Mouse (Mus musculus): Measurements from ENCODE around the gene Nucb1. TPM values are rescaled to one million over a fixed set of nuclear protein-coding genes. Genes with fewer than 3 reads are reported as not detected.

Gene Nucb1
- 209 and 229 TPM in 2 replicates for polyA plus RNA-seq (2015; fragmentation: Nextera tagmentation; extraction: Ambion mirVana)

DNA sequence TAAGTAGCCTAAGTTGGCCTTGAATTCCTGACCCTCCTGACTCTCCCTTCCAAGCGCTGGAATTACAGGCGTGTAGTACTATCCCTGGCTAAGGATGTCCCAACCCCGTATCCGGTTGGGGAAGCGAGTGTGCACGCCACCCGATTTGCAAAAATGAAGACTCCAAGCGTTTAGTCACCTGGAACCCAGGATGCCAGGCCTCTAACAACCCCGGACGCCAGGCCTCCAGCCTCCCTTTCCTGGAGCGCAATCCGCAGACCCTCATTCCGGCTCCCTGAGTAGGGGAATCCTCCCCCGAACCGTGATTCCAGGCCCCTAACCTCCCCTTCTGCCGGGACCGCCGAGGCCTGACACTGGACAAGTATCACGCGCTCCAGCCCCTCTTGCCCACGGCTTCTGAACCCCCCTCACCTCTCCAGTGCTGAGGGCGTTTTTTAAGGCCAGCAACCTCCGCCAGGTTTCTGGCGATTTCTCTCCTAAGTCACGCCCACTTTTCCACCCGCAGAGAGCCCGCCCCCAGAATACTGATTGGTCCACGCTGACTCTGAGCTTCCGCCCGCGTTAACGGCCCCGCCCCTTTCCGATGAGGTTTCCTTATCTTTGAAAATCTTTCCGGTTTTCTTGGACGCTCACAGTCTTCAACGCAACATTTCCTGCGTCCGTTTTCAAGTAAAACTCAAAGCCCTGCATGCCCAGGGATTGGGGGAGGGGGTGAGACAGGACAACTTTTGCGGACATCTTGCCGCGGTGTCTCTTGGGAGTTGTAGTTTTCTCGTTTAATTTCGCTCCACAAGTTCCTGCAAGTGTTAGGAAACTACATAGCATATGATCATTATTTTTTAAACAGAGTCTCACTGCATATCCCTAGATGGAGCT is at the start of gene Nucb1:
Gene Nucb1 (minus strand): TSS at position 495 of the 876 bp plus-strand sequence.
- peak within 1 kb of the TSS; percentile 85 for H3K9ac ChIP-seq
- H3K9me3 ChIP-seq = no peaks in the 10 kb centered on the region
- peaks cover 14% of the 10 kb centered on the region; the same call in 1 of the 2 replicates for H3K36me3 ChIP-seq
- peaks cover 24% of the 10 kb centered on the region for H3K4me1 ChIP-seq (replicated peaks)
- H3K4me2 ChIP-seq (replicated peaks) = peak within 1 kb of the TSS; percentile 98
- H3K27ac ChIP-seq = peak within 1 kb of the TSS; percentile 95
- peak; percentile 88 for ATAC-seq
- under 1% methylated on average over 44 of the region's 44 CpGs for WGBS
- H3K4me3 ChIP-seq (replicated peaks) = peak within 1 kb of the TSS; percentile 81
- H3K27me3 ChIP-seq (replicated peaks) = no peaks in the 10 kb centered on the region

DNA sequence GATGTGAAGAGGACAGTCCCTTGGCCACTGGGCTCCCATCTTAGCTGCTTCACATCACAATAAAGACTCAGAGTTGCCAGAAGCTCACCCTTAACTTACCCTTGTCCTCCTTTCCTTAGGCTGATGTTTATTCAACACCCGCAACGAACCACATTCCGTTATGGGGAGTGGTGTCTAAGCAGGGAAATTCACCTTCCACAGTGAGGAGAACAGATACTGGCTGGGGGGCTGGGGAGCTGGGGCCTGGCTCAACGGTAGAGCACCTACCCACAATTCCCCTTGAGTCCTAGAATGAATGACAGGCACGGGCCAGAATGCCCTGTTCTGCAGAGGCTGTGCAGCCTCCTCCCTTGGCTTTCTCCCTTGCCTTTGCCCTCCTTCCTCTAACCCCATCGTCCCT is 48.7 kb upstream of the Nucb1 start:
- no peak overlapping the region for H3K4me3 ChIP-seq (replicated peaks)
- no peaks in the 10 kb centered on the region for H3K9me3 ChIP-seq
- ATAC-seq = 0 out of 2 replicates have a peak, but pooled peaks have one; percentile 34
- WGBS = 29% methylated on average over 6 of the region's 6 CpGs
- no peak overlapping the region for H3K27ac ChIP-seq
- no peak overlapping the region for H3K9ac ChIP-seq
- H3K27me3 ChIP-seq (replicated peaks) = no peaks in the 10 kb centered on the region
- H3K4me1 ChIP-seq (replicated peaks) = peaks cover 10% of the 10 kb centered on the region
- no peak overlapping the region for H3K4me2 ChIP-seq (replicated peaks)
- no peaks in the 10 kb centered on the region for H3K36me3 ChIP-seq

DNA sequence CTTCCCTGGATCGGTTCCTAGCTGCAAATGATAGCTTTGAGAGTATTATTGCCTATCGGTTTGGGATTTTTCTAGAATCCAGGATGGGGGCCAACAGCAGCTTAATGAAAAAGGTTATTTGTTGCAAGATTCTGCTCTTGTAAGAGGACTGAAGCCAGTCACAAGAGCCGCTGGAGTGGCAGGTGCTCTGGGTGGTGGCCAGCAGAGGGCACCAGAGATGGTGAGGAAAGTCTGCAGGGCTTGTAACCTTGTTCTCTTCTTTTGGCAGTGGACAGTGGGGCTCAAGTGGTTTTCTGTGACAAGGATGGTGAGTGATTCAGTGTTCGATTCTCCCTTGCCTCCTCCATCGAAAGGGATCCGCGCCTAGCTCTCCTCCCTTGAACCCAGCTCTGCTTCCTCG is 45.6 kb upstream of the Nucb1 start:
- WGBS = 20% methylated on average over 8 of the region's 8 CpGs
- Histone ChIP-seq H3K4me3 (replicated peaks) (no peak overlapping the region), H3K27me3 (replicated peaks) (no peaks in the 10 kb centered on the region), H3K4me2 (replicated peaks) (no peak overlapping the region), H3K9me3 (no peaks in the 10 kb centered on the region), H3K9ac (no peak overlapping the region), H3K36me3 (no peaks in the 10 kb centered on the region), H3K4me1 (replicated peaks) (no peaks in the 10 kb centered on the region; the same call in 1 of the 2 replicates), H3K27ac (no peak overlapping the region)
- ATAC-seq = no peak

- Histone ChIP-seq H3K27me3 (replicated peaks) (no peaks in the 10 kb centered on the region), H3K9ac (no peak within 1 kb of the TSS), H3K36me3 (no peaks in the 10 kb centered on the region), H3K4me2 (replicated peaks) (no peak within 1 kb of the TSS), H3K4me3 (replicated peaks) (no peak within 1 kb of the TSS), H3K27ac (no peak within 1 kb of the TSS), H3K9me3 (no peaks in the 10 kb centered on the region), H3K4me1 (replicated peaks) (no peaks in the 10 kb centered on the region)
- ATAC-seq = no peak
- WGBS = 37% methylated on average over 8 of the region's 8 CpGs
These were observed 44.5 kb upstream of the Nucb1 start, which contains the start of gene Hsd17b14 for GRCm38 (mm10) chr7:45554744-45555143. TSS of gene Hsd17b14 (plus strand) at chr7:45554893.

DNA sequence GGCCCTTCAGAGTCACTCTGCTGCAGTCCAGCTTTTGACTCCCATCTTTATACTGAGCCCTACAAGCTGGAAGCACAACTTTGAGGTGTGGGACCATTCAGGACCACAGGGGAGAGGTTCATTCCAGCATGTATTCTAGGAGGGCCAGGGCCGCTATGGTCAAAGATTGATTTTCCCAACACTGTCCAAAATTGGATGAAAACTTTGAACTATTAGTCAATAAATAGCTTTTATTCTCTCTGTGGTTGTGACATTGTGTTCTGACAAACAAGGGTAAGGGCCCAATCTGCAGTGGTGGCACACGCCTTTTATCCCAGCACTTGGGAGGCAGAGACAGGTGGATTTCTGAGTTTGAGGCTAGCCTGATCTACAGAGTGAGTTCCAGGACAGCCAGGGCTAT is 43.8 kb upstream of the Nucb1 start:
- no peaks in the 10 kb centered on the region for H3K36me3 ChIP-seq
- H3K4me2 ChIP-seq (replicated peaks) = no peak overlapping the region
- H3K27ac ChIP-seq = no peak overlapping the region
- ATAC-seq = no peak
- no peaks in the 10 kb centered on the region for H3K9me3 ChIP-seq
- H3K4me1 ChIP-seq (replicated peaks) = no peaks in the 10 kb centered on the region
- no peak overlapping the region for H3K4me3 ChIP-seq (replicated peaks)
- H3K27me3 ChIP-seq (replicated peaks) = no peaks in the 10 kb centered on the region
- 94% methylated on average over 2 of the region's 2 CpGs for WGBS
- no peak overlapping the region for H3K9ac ChIP-seq

- ATAC-seq = no peak
- H3K36me3 ChIP-seq = no peaks in the 10 kb centered on the region
- H3K9ac ChIP-seq = no peak overlapping the region
- no peaks in the 10 kb centered on the region for H3K4me1 ChIP-seq (replicated peaks)
- 66% methylated on average over 8 of the region's 8 CpGs for WGBS
- no peak overlapping the region for H3K27ac ChIP-seq
- H3K4me2 ChIP-seq (replicated peaks) = no peak overlapping the region
- H3K4me3 ChIP-seq (replicated peaks) = no peak overlapping the region
- H3K9me3 ChIP-seq = no peaks in the 10 kb centered on the region
- H3K27me3 ChIP-seq (replicated peaks) = no peaks in the 10 kb centered on the region
These were observed 43.3 kb upstream of the Nucb1 start for GRCm38 (mm10) chr7:45553519-45553918.

- Histone ChIP-seq H3K4me3 (replicated peaks) (no peak overlapping the region), H3K4me2 (replicated peaks) (no peak overlapping the region), H3K27ac (no peak overlapping the region), H3K9ac (no peak overlapping the region), H3K27me3 (replicated peaks) (no peaks in the 10 kb centered on the region), H3K4me1 (replicated peaks) (no peaks in the 10 kb centered on the region), H3K36me3 (no peaks in the 10 kb centered on the region), H3K9me3 (no peaks in the 10 kb centered on the region)
- ATAC-seq = no peak
- 79% methylated on average over 8 of the region's 8 CpGs for WGBS
These were observed 41.3 kb upstream of the Nucb1 start for GRCm38 (mm10) chr7:45551512-45551883.

DNA sequence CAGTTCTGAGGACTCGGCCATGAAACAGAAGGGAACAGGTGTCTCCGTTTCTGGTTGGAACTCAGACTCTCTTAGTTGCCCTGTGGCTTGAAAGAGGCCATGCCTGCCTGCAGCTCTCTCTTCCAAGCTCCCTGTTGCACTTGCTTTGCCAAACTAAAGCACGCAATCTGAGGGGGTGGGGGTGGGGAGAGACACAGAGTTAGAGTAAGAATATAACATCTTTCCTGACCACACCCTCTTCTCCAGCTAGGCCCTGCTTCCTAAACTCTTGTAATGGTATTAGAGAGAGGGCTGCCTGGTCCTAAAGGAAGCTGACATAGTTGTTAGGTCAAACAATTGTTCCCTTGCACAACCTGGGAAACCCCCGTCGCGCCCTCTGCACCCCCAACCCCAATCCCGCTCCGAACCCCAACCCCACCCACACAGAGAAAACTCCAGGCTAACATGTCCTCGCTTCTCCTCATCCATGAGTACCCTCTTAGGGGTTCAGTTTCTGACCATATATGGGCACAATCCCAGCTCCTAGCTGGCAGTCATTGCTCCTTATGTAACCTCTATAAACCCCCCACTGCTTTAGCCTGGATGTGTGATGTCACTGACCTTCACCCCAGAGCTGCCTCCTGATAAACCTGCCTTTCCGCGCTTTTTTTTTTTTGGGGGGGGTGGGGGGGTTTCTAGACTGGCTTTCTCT is 40.8 kb upstream of the Nucb1 start:
- Histone ChIP-seq H3K4me3 (replicated peaks) (no peak overlapping the region), H3K4me1 (replicated peaks) (no peaks in the 10 kb centered on the region), H3K36me3 (no peaks in the 10 kb centered on the region), H3K9me3 (no peaks in the 10 kb centered on the region), H3K27ac (no peak overlapping the region), H3K4me2 (replicated peaks) (no peak overlapping the region), H3K9ac (no peak overlapping the region), H3K27me3 (replicated peaks) (no peaks in the 10 kb centered on the region)
- WGBS = 67% methylated on average over 11 of the region's 11 CpGs
- no peak for ATAC-seq

GRCm38 (mm10) chr7:45549641-45550436 is 39.6 kb upstream of the Nucb1 start:
- 87% methylated on average over 16 of the region's 16 CpGs for WGBS

GRCm38 (mm10) chr7:45544525-45544924 is 34.3 kb upstream of the Nucb1 start:
- no peak overlapping the region for H3K9ac ChIP-seq
- 85% methylated on average over 1 of the region's 1 CpGs for WGBS
- H3K4me1 ChIP-seq (replicated peaks) = no peaks in the 10 kb centered on the region
- H3K9me3 ChIP-seq = no peaks in the 10 kb centered on the region
- H3K36me3 ChIP-seq = no peaks in the 10 kb centered on the region
- no peak for ATAC-seq
- H3K4me2 ChIP-seq (replicated peaks) = no peak overlapping the region
- no peaks in the 10 kb centered on the region for H3K27me3 ChIP-seq (replicated peaks)
- H3K27ac ChIP-seq = no peak overlapping the region
- no peak overlapping the region for H3K4me3 ChIP-seq (replicated peaks)

More at GRCm38 (mm10) chr7:45549641-45550436, 39.6 kb upstream of the Nucb1 start:
- H3K4me1 ChIP-seq (replicated peaks) = no peaks in the 10 kb centered on the region
- no peak overlapping the region for H3K9ac ChIP-seq
- no peak overlapping the region for H3K4me3 ChIP-seq (replicated peaks)
- no peak overlapping the region for H3K4me2 ChIP-seq (replicated peaks)
- ATAC-seq = no peak
- H3K9me3 ChIP-seq = no peaks in the 10 kb centered on the region
- H3K27ac ChIP-seq = no peak overlapping the region
- H3K27me3 ChIP-seq (replicated peaks) = no peaks in the 10 kb centered on the region
- H3K36me3 ChIP-seq = no peaks in the 10 kb centered on the region

DNA sequence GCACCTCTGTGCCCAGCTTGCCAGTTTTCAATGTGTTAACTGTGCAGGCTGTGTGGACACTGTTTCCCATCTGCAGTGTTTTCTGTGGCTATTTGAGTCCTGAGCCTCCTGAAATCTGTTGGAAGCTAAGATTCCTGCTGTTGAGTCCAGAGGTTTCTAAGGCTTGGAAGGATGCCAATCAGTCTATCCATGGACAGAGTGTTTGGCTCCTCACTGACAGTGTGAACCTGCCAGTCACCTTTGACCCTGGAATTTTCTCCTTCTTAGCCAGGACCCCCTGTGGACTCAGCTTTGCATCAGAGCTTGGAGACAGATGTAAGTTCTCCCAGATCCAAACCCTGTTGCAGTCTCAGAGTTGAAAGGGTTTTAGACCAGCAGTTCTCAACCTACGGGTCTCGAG is 30.0 kb upstream of the Nucb1 start:
- Histone ChIP-seq H3K4me2 (replicated peaks) (no peak overlapping the region), H3K4me3 (replicated peaks) (no peak overlapping the region), H3K36me3 (no peaks in the 10 kb centered on the region), H3K27ac (no peak overlapping the region), H3K9ac (no peak overlapping the region), H3K9me3 (no peaks in the 10 kb centered on the region), H3K27me3 (replicated peaks) (no peaks in the 10 kb centered on the region), H3K4me1 (replicated peaks) (peaks cover 6% of the 10 kb centered on the region)
- no peak for ATAC-seq
- 62% methylated on average over 2 of the region's 2 CpGs for WGBS

GRCm38 (mm10) chr7:45539095-45539494 is 28.9 kb upstream of the Nucb1 start:
- H3K4me1 ChIP-seq (replicated peaks) = peaks cover 6% of the 10 kb centered on the region
- no peak overlapping the region for H3K4me3 ChIP-seq (replicated peaks)
- no peak overlapping the region for H3K27ac ChIP-seq
- H3K27me3 ChIP-seq (replicated peaks) = no peaks in the 10 kb centered on the region
- no peaks in the 10 kb centered on the region for H3K9me3 ChIP-seq
- no peak; the same call in 1 of the 2 replicates for ATAC-seq
- WGBS = 86% methylated on average over 3 of the region's 3 CpGs
- H3K9ac ChIP-seq = no peak overlapping the region
- H3K36me3 ChIP-seq = no peaks in the 10 kb centered on the region
- H3K4me2 ChIP-seq (replicated peaks) = no peak overlapping the region

All from intestine, embryonic 15.5 days (tissue).